Mouse (Mus musculus) cerebellum, adult 2 months (tissue): ENCODE data around the gene Abhd16a. TPM values are rescaled to one million over a fixed set of nuclear protein-coding genes. Genes with fewer than 3 reads are reported as not detected.

Source experiments
- DNase-seq, 2 experiments: peaks; one replicate each; pipeline ENCODE4 v3.0.0; 2021
- H3K27ac ChIP-seq: fragments of 200-500 bp; 2 replicates; pipeline ENCODE4 v1.5.1; 2012; ENCODE audit warnings: low read length, control low read depth, inconsistent platforms; ENCODE audit not compliant: insufficient read depth
- H3K27me3 ChIP-seq: fragments of 200-500 bp; 2 replicates; pipeline ENCODE4 v1.6.1; 2012; ENCODE audit warnings: inconsistent platforms, mild to moderate bottlenecking, low read length, moderate library complexity; ENCODE audit not compliant: control insufficient read depth, insufficient read depth
- H3K4me1 ChIP-seq: fragments of 200-500 bp; 2 replicates; pipeline ENCODE4 v1.6.1; 2011; ENCODE audit warnings: low read length; ENCODE audit not compliant: control insufficient read depth, insufficient read depth
- H3K4me3 ChIP-seq: fragments of 200-500 bp; replicated peaks from 2 replicates; pipeline ENCODE3; 2011; ENCODE audit warnings: mild to moderate bottlenecking, low read depth, low read length, control low read depth; ENCODE audit not compliant: insufficient read depth
- CTCF ChIP-seq: fragments of 200-500 bp; IDR thresholded peaks from 2 replicates; pipeline ENCODE4 v1.5.1; 2011; ENCODE audit warnings: low read depth, mild to moderate bottlenecking, control low read depth, low read length, moderate library complexity, borderline replicate concordance; ENCODE audit not compliant: insufficient read depth
- POLR2A ChIP-seq: fragments of 200-500 bp; IDR thresholded peaks from 2 replicates; pipeline ENCODE4 v1.6.1; 2011; ENCODE audit warnings: low read length, control low read depth, borderline replicate concordance; ENCODE audit not compliant: insufficient read depth
- WGBS: fragments of 180-500 bp; shearing (Covaris S2); methylation state at CpG from one replicate; pipeline ENCODE4 v1.1.7; 2018; 5-methylcytosine and 5-hydroxymethylcytosine counted together
- polyA plus RNA-seq: library from polyadenylated mRNA; depleted of rRNA; stranded (reverse); fragments of >200 nt; gene quantifications from 2 replicates; pipeline ENCODE4 v1.2.3, GENCODE M21; 2012

Abhd16a gene
- polyA plus RNA-seq, 1 experiment: 337 TPM

DNA sequence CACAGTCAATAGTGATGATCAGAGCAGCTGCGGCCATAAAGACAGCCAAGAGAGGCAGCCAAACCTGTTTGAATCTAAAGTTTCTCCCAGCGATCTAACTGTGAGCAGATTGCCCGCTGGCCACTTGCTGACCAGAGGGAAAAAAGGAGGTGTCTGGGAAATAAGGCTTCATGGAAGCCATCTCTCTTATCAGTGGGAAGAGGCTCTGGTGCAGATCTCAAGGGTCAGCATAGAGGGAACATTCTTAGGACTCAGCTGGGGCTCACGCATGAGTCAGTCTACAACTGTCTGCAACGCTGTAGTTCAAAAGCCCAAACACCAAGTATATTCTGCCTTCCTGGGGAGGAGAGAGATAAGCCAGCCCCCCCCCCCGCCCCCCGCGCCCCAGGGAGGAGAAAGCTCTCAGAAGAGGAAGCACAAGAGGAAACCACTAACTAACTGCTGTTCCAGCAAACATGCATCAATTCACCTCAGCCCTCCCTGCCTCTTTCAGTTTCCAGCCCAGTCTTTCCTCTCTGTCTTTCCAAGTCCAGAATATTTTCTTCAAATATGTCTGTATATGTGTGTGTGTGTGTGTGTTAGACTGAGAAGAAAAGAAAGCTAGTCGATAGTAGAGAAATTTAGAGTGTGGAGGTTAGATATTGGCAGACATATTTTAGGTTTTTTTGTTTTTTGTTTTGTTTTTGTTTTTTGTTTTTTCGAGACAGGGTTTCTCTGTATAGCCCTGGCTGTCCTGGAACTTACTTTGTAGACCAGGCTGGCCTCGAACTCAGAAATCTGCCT lies 40.7 kb upstream of the Abhd16a start:
- Histone ChIP-seq H3K4me3 (no peak overlapping the region), H3K4me1 (peaks cover 12% of the 10 kb centered on the region), H3K27me3 (no peaks in the 10 kb centered on the region), H3K27ac (no peak overlapping the region)
- 39% methylated on average over 11 of the region's 11 CpGs for WGBS
- TF ChIP-seq POLR2A (no peak), CTCF (no peak)
- DNase-seq: no peak

DNA sequence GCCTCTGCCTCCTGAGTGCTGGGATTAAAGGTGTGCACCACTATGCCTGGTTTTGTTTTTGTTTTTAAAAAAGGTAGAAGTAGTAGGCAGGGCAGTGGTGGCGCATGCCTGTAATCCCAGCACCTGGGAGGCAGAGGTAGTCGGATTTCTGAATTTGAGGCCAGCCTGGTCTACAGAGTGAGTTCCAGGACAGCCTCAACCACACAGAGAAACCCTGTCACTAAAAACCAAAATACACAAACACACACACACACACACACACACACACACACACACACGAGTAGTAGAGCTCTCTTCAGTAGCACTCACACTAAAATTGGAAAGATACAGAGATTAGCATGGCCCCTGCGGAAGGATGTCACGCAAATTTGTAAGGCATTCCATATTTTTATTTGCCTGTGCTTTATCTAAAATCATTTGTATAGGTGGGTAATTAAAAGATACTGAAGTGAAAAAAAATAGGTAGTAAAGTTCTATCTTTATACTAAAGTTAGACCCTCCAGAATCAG lies 40.1 kb upstream of the Abhd16a start:
- TF ChIP-seq CTCF (no peak), POLR2A (no peak)
- WGBS: 89% methylated on average over 5 of the region's 5 CpGs
- H3K27me3 ChIP-seq: no peaks in the 10 kb centered on the region
- H3K4me3 ChIP-seq: no peak overlapping the region
- peaks cover 12% of the 10 kb centered on the region for H3K4me1 ChIP-seq
- no peak overlapping the region for H3K27ac ChIP-seq
- DNase-seq: no peak

DNA sequence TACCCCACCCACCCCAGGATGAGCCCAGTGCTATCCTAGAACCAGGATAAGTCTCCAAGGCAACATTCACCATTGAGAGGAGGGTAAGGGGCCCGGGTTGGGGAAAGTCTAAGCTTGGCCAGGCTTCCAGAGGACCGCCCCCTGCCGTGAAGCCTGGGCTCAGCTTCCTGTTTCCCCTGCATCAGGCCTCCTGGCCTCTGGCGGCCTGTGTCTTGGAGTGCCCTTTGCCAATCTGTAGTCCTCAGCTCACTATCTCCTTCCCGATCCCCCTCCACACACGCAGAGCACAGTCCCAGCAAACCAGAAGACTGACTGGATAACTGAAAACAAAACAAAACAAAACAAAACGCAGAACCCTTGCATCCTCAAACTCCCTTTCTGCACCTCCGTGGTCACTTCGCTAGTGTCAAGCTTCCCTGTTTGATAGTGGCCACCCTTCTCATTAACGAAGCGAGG lies 39.5 kb upstream of the Abhd16a start, which contains the start of gene Clic1:
Clic1 (plus strand) TSS at position 406 of the 456 bp plus-strand sequence.
- peaks cover 12% of the 10 kb centered on the region for H3K4me1 ChIP-seq
- H3K27ac ChIP-seq: peak within 1 kb of the TSS; percentile 12; the same call in 1 of the 2 replicates
- no peaks in the 10 kb centered on the region for H3K27me3 ChIP-seq
- no peak for TF ChIP-seq POLR2A
- no peak for TF ChIP-seq CTCF
- WGBS: 20% methylated on average over 11 of the region's 11 CpGs
- DNase-seq: no peak
- peak within 1 kb of the TSS; percentile 81 for H3K4me3 ChIP-seq

DNA sequence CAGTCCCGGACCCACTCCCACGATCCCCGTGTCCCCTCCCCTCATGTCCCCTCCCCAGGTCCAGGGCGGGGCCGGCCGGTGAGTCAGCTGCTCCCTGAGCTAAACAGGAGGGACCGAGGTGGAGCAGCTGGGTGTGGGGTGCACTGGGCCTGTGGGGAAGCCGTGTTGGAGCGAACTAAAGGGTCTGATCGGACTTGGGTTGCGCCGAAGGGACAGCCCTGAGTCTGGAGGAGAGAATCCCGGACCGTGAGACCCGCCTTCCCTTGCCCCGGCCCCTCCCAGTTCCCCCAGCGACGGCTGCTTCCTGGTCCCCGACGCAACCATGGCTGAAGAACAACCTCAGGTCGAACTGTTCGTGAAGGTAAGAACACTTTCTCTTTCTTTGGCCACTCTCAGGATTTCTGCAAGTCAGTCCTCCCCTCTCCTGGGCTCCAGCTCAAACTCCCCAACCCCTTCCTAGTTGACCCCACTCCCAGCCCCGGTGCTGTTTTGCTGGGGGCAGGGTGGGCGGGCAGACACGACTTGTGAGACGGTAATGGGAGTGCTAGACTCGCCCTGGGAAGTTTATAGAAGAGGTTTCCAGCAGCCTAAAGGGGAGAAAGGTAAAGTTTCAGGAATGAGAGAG lies 38.8 kb upstream of the Abhd16a start:
- H3K27me3 ChIP-seq: no peaks in the 10 kb centered on the region
- TF ChIP-seq POLR2A (peak; percentile 30; the same call in 1 of the 2 replicates), CTCF (no peak)
- H3K27ac ChIP-seq: peak overlapping the region; percentile 12; the same call in 1 of the 2 replicates
- peak in 1 of 2 experiments; percentile 60 for DNase-seq
- 7% methylated on average over 27 of the region's 27 CpGs for WGBS
- peaks cover 12% of the 10 kb centered on the region for H3K4me1 ChIP-seq
- H3K4me3 ChIP-seq: peak overlapping the region; percentile 81

DNA sequence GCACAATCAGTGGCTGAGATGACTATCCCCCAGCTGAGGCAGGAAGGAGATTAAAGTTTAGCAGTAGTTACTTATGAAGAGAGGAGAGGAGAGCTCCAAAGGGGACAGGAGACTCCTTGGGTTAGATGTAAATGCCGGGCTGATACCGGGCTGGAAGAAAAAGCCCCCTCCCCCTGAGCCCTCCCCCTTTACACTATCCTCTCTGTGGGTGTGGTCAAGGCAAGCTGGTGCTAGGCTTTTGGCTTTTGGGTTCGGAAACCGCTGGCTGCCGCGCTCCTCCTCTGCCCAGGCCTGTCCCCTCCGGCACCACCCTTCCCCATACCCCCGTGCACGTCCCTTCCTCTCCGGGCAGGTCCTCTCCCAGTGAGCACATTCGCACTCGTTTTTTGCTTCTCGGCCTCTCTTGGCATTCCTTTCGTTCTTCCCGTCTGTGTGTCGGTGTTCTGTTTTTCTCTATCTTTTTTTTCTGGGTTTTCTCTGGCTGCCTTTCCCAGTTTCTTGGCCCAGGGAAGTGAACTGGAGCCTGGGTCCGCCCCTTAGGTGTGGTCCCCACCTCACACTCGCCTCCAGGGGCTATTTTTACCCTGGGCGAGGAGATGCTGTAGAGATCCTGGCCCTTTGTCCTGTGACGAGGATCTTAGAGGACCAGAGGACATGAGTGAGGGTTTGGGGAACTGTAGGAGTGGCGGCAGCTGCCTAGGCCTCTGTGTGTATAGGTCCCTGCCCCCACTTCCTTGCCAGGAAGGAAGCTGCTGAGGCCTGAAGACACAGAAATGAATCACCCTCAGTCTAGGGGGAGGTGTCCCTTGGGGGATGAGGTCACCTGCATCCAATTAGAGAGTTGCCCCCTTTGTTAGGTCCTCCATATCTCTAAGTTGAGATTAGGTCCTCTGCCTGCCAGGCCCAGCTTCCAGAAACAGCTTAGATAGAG lies 37.6 kb upstream of the Abhd16a start:
- Histone ChIP-seq H3K4me3 (peak overlapping the region; percentile 77), H3K4me1 (peaks cover 12% of the 10 kb centered on the region), H3K27ac (peak overlapping the region; percentile 96), H3K27me3 (no peaks in the 10 kb centered on the region)
- TF ChIP-seq POLR2A (peak; percentile 18; the same call in 1 of the 2 replicates), CTCF (no peak)
- DNase-seq: peak; percentile 62 to 68
- 18% methylated on average over 21 of the region's 21 CpGs for WGBS

DNA sequence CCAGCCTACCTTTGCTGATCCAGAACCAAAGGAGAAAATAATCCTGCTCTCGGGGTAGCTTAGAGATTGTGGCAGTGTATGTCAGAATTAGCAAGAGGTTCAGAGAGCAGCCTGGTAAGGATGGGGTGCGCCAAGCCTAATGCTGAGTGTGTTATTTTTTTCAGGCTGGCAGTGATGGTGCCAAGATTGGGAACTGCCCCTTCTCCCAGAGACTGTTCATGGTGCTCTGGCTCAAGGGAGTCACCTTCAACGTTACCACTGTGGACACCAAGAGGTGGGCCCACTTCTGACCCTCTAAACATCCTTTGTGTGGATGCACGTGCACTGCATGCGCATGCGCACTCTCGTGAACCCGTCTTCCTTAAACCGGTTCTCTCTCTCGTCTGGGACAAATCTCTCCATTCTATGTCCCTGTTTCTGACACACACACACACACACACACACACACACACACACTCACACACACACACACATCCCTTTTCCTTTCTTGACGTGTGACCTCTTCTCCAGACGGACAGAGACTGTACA lies 36.7 kb upstream of the Abhd16a start:
- TF ChIP-seq CTCF: no peak
- TF ChIP-seq POLR2A: no peak
- peaks cover 12% of the 10 kb centered on the region for H3K4me1 ChIP-seq
- 60% methylated on average over 12 of the region's 12 CpGs for WGBS
- peak overlapping the region; percentile 96 for H3K27ac ChIP-seq
- H3K27me3 ChIP-seq: no peaks in the 10 kb centered on the region
- H3K4me3 ChIP-seq: peak overlapping the region; percentile 77
- no peak for DNase-seq

DNA sequence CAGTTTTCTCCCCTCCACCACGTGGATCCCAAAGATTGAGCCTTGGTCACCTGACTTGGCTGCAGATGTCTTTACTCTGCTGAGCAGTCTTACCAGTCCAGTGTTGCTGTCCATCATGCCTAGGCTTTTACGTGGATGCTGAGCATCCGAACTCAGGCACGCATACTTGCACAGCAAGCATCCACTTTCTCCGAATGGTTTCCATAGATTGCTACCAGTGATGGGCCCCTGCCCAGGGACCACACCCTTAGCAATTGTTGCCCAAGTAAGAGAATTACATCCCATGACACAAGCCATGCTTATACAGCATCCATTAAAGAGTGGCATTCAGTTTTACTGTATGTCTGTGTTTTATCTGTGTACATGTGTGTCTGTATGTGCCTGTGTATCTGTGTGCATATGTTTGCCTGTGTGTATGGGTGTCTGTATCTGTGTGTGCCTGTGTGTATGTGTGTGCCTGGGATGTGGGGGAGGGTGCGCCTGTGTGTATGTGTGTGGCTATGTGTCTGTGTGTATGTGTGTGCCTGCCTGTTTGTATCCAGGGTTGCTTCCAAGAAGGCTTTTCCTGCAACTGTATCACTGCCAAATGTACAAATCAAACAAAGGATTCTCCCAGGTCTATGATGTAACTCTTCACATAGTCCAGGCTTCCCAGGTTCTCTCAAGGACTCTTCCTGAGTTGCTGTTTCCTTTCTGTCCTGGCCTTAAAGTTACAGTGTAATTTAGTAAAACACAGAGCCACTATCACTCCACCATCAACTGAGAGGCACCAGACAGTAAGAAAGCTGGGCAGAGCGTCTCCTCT lies 33.2 kb upstream of the Abhd16a start:
- no peak for DNase-seq
- H3K27ac ChIP-seq: no peak overlapping the region
- H3K4me1 ChIP-seq: peaks cover 18% of the 10 kb centered on the region
- no peaks in the 10 kb centered on the region for H3K27me3 ChIP-seq
- H3K4me3 ChIP-seq: no peak overlapping the region
- TF ChIP-seq CTCF (no peak), POLR2A (no peak)
- WGBS: 82% methylated on average over 7 of the region's 7 CpGs
